Mouse (Mus musculus) cerebellum, adult 11 months (tissue): ENCODE results near the gene Tmem95.
A peak's percentile ranks its signal among the peaks of the same experiment; 100 is the strongest.
"Not testable (repeated sequence)": the region's sequence is repeated elsewhere in the genome, so short reads cannot be mapped to it uniquely, and the experiment has no call there.

Experiments
- DNase-seq: peaks from one replicate; pipeline ENCODE4 v3.0.0; 2022

Tmem95 gene

GRCm38 (mm10) chr11:69878952-69879351, 1.1 kb upstream of the Tmem95 start:
- no peak for DNase-seq

- no peak for DNase-seq
These were observed 581 bp upstream of the Tmem95 start for GRCm38 (mm10) chr11:69878399-69878798.

GRCm38 (mm10) chr11:69876867-69877266, 951 bp downstream of the Tmem95 start:
- DNase-seq, result peak; percentile 79

GRCm38 (mm10) chr11:69876186-69876585, 1.6 kb downstream of the Tmem95 start:
- no peak for DNase-seq

- no peak for DNase-seq
These were observed 5.4 kb downstream of the Tmem95 start for GRCm38 (mm10) chr11:69872451-69872850.

GRCm38 (mm10) chr11:69871822-69872221, 6.0 kb downstream of the Tmem95 start:
- no peak for DNase-seq

- DNase-seq, result no peak
These were observed 7.3 kb downstream of the Tmem95 start for GRCm38 (mm10) chr11:69870289-69871069.

GRCm38 (mm10) chr11:69867335-69867734, 10.5 kb downstream of the Tmem95 start:
- no peak for DNase-seq

- no peak for DNase-seq
These were observed 12.3 kb downstream of the Tmem95 start for GRCm38 (mm10) chr11:69865561-69865960.

- DNase-seq, result no peak
These were observed 13.5 kb downstream of the Tmem95 start for GRCm38 (mm10) chr11:69864138-69864860.

GRCm38 (mm10) chr11:69863729-69864128, 14.1 kb downstream of the Tmem95 start:
- DNase-seq, result not testable (repeated sequence)

GRCm38 (mm10) chr11:69858113-69858998, 19.5 kb downstream of the Tmem95 start, which contains the start of gene Tnk1:
Gene Tnk1, minus strand, starts transcription at chr11:69858730.
- DNase-seq, result no peak

GRCm38 (mm10) chr11:69855347-69855746, 22.5 kb downstream of the Tmem95 start:
- peak; percentile 48 for DNase-seq

GRCm38 (mm10) chr11:69854680-69855079, 23.1 kb downstream of the Tmem95 start:
- DNase-seq, result no peak

GRCm38 (mm10) chr11:69853994-69854393, 23.8 kb downstream of the Tmem95 start:
- no peak for DNase-seq

- DNase-seq, result no peak
These were observed 27.1 kb downstream of the Tmem95 start for GRCm38 (mm10) chr11:69850754-69851153.

GRCm38 (mm10) chr11:69849884-69850283, 27.9 kb downstream of the Tmem95 start:
- DNase-seq, result no peak

- no peak for DNase-seq
These were observed 28.7 kb downstream of the Tmem95 start for GRCm38 (mm10) chr11:69849128-69849527.

- DNase-seq, result peak; percentile 66
These were observed 29.8 kb downstream of the Tmem95 start for GRCm38 (mm10) chr11:69848021-69848420.

GRCm38 (mm10) chr11:69846738-69847688, 30.8 kb downstream of the Tmem95 start:
- DNase-seq, result no peak

- DNase-seq, result peak; percentile 90
These were observed 31.6 kb downstream of the Tmem95 start, which contains the start of gene Plscr3 for GRCm38 (mm10) chr11:69846198-69846680. Gene Plscr3, plus strand, starts transcription at chr11:69846376.

GRCm38 (mm10) chr11:69838714-69839104, 39.1 kb downstream of the Tmem95 start:
- no peak for DNase-seq
